Mouse (Mus musculus) cerebral cortex, adult 2 months (tissue): Measurements from ENCODE around the gene Dthd1.

Experiments
- WGBS: fragments of 180-500 bp; shearing (Covaris S2); methylation state at CpG from one replicate; pipeline ENCODE4 v1.1.7; 2018; 5-methylcytosine and 5-hydroxymethylcytosine counted together

Gene Dthd1

DNA sequence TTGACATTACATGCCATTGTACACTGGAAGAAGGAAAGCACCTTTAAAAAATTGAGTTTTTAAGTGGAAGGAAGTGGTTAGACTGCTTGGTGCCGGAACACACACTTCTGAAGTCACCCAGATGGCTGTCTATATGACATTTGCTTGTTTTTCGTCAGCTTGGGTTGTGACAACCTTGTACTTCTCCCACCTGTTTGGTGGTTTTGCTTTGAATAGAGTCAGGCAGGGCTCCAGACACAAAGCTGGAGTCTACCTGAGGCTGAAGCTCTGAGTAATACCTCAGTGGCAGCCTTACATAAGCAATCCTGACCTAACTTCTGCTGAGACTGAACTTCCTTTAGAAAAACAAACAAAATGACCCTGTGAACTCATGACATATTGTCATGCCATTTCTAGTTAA lies 44.7 kb downstream of the Dthd1 start:
- WGBS: 69% methylated on average over 2 of the region's 2 CpGs

DNA sequence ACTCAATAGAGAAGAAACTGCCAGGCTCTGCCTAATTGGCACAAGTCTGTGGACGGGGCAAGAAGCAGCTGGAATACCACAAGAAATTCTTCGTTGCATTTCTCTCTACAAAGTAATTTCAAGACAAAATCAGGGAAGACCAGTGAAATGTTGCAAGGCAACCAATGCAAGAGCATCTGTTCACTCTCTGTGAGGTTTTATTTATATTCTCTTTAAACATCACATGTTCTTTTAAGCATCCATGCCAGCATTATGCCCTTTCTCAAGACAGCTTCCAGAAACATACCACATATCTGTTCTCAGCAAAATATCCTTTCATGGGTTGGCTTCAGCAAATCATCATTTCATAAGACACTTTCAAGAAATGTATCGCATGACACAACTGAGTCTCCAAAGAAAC lies 50.7 kb downstream of the Dthd1 start:
- WGBS: 55% methylated on average over 3 of the region's 3 CpGs

DNA sequence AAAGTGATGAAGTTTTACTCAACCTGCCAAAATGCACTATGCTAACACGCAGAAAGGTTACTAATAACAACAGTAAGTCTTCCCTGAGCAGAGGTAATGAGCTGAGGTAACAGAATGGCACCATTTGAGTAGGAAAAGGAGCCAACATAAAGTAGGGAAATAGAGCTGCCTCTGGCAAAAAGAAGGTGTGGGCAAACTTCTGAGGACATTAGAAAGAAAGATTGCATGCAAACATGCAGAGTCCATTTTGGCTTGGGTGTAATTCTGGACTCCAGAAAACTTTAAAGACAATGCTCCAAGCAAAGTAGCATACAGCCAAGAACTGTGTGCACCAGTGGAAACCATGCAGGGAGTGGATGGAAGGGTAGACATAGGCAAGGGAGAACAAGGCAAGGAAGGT lies 65.9 kb downstream of the Dthd1 start:
- 62% methylated on average over 1 of the region's 1 CpGs for WGBS

DNA sequence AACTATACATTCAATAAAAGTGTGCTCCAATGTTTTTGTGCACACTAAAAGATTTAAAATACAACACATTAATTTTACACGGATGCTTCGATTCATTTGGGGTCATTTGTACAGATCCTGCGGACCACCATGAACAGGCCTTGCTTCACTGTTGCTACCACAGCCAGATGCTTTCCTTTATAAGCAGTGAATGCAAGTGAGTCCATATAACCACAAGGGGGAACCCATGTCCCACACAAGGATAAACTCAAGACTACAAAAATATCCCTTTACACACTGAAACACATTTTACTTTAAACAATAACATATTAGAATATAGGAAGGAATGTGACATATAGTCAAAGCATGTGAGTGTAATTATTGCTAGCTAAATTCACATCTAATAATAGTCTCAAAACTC lies 81.7 kb downstream of the Dthd1 start:
- 51% methylated on average over 3 of the region's 3 CpGs for WGBS

DNA sequence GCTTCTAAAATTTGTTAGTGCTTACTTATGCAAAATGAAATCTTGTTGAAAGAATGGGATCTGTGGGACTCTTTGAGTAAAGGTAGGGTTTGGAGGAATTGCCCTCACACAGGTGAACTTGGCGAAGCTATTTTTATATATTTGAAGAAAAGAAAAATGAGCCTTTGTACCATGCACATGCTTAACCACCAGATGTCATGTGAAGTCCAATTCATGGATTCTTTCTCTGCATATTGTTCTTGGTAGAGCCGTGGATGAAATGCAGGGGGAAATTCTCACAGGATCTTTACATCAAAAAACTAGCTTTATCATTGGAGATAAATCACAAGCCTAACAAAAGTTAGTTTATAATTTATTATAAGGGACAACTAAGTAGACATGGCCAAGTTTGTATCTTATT lies 93.3 kb downstream of the Dthd1 start:
- 69% methylated on average over 2 of the region's 2 CpGs for WGBS

DNA sequence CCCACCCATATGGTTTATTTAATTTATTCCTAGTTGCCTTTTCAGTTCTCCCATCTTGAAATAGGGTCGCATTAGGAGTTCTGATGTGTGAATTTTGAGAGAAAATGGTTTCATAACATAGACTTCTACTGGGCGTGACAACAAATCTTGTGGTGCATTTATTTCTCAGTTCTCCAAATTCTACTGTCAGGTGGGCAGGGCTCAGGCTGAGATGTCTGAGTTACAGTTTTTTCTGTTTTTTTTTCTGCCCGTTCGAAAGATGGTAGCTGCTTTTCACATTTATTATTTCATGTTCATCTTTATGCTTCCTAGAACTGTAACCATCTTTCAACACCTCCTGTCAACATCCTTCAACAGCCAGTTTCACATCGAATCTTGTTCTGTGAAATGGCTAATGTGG lies 95.5 kb downstream of the Dthd1 start:
- WGBS: 62% methylated on average over 5 of the region's 5 CpGs
